Mouse (Mus musculus): Measurements from ENCODE around the gene Tmem256.

Tmem256 gene

DNA sequence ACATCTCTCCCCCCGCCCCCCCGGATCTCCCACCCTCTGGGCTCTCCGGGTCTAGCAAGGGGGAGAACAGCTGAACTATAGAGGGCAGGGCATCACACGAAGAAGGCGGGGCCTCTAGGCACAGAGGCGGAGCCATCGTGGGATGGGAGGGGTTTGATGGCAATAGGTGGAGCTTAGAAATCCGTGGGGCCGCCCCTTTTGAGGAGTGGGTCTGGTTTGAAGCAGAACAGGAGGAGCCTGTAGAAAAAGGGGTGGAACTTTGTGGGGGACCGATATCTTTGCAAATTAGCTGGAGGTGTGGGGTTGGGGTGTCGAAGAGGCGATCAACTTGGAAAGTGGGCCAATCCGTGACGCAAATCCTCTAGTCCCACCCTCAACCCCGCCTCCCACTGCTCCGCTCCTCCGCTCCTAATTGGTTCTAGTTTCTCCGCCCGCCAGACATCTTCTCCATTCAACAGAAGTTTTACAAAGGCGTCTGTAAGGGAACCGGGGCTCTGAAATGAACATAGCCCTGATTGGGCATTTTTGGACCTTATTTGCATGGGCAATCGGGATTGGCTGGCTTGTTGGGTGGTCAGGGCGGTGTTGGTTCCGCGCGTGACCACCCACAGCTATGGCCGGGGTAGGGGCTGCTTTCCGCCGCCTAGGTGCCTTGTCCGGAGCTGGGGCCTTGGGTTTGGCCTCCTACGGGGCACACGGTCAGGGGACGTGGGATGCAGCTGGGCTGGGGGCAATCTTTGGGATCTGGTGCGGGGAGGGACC lies at the start of gene Tmem256:
Gene Tmem256 (plus strand): TSS at position 563 of the 762 bp plus-strand sequence.
- DNase-seq (ENCODE audit: low read depth), result peak; percentile 98

DNA sequence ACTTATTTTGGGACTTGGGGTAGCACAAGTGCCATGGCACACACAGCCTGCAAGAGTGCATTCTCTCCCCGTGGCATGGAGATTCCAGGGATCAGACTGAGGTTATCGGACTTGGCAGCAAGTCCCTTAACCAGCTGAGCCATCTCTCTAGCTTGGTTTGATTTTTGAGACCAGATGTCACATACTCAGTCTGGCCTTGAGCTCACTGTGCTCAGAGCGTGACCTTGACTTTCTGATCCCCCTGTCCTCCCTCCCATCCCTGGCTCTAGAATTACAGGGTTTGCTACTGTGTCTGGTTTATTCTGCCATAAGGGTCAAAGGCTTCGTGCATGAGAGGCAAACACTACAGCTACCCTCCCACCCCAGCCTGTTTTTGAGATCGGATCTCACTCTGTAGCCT lies 48.9 kb upstream of the Tmem256 start:
- DNase-seq (ENCODE audit: low read depth), result no peak

DNA sequence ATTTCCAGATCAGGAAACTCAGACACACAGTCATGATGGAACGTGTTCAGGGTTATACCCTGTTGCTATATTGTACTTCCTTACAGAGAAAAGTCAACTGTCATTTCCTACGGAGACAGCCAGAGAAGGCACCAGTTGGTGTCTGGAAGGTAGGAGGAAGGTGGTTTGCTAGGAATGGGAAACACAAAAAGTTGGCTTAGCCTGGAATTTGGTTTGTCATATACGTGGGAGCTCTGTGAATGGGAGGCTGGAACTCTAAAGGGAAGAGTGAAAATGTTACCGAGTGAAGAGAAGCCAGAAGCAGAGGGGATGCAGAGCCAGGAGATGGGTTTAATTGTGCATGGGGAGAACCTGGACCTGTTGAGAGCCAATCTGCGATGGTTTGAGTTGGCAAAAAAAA lies 46.9 kb upstream of the Tmem256 start:
- no peak for DNase-seq (ENCODE audit: low read depth)

DNA sequence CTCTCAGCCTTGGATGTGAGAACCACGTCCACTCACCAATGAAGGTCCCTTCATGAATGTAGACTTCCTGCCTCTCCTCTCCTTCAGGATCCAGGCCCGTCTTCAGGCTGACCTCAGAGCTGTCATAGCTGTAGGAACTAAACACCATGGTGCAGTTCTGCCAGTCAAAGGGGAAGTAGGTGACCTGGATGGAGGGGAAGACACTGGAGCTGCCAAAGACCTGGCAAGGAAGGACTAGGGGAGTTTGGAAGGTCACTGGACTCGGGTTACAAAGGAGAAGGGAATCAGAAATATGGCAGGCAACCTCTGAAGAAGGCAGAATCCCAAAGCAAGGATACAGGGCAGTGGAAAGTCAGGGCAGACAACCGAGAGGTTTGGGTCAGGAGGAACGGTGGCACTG lies 44.9 kb upstream of the Tmem256 start:
- DNase-seq (ENCODE audit: low read depth), result no peak

DNA sequence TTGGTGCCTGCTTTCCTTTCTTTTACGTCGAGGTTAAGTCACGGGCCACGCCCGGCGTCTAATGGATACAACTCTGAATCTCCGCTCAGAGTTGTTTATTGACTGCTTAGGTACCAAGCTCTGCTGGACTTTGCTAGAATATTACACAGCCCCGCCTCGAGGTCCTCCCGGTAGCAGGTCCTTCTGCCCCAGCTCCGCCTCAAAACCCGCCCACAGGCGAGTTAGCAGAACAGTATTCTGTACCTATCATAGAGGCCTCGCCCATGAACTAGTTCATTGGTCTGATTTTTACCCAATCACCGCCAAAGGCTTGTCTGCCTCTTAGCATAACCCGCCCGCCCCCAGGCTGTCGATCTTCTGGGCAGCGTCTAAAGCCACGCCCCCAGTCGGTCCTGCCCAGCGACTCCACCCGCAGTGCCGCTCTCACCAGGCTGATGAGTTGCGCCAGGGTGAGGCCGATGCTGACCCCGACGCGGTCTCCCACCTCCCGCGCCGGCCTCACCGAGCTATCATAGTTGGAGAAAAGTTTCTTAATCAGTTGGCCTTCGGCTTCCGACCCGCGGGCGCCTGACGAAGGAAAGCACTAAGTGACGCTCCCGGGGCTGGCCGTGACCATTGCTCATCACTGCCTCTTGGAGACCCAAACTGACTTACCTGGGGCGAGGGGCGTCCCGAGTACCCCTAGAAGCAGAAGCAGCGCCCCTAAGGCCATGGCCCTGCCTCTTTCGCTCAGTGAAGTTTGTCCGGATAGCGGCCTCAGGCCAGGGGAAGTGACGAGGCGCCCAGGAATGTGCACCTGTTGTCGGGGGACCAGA lies 42.9 kb upstream of the Tmem256 start, which contains the start of gene Chrnb1:
Gene Chrnb1 (minus strand): TSS at position 776 of the 815 bp plus-strand sequence.
- peak; percentile 89 for DNase-seq (ENCODE audit: low read depth)

DNA sequence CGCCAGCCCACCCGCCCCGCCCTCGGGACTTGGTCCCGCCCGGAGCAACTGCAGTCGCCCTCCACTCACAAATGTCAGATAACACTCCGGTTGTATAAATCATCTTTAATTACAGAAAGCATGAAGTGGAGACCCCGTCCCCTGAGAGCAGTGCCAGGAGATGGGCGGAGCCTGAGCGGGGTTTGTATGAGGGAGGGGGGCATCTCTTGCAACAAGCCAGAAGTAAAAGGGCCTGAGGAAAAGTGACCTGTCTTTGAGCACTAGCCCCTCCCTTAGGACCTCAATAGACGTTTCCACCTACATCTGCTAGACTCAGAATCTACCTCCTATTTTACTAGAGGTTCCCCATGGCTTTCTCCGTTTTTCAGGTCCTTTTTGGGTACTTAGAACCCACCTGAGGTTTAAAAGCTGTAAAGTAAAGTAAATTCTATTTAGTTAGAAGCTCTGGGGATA lies 42.3 kb upstream of the Tmem256 start:
- no peak for DNase-seq (ENCODE audit: low read depth)

DNA sequence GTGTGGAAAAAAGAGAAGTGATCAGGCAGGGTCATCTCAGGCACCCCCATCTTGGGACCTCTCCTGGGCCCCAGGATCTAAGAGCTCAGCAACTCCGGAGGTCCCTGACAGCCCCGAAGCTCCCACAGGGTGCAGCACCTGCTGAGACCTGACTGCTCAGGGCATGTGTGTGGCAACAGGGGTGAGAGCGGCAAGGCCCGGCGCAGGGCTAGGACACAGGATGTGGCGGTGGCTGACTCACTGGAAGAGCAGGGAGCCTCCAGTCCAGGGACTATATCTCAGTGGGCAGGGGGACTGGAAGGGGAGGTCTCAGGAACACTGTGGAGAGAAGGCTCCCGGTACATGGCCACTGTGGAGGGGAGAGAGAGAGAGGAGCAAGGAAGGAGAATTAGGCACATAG lies 40.4 kb upstream of the Tmem256 start:
- DNase-seq (ENCODE audit: low read depth), result no peak

DNA sequence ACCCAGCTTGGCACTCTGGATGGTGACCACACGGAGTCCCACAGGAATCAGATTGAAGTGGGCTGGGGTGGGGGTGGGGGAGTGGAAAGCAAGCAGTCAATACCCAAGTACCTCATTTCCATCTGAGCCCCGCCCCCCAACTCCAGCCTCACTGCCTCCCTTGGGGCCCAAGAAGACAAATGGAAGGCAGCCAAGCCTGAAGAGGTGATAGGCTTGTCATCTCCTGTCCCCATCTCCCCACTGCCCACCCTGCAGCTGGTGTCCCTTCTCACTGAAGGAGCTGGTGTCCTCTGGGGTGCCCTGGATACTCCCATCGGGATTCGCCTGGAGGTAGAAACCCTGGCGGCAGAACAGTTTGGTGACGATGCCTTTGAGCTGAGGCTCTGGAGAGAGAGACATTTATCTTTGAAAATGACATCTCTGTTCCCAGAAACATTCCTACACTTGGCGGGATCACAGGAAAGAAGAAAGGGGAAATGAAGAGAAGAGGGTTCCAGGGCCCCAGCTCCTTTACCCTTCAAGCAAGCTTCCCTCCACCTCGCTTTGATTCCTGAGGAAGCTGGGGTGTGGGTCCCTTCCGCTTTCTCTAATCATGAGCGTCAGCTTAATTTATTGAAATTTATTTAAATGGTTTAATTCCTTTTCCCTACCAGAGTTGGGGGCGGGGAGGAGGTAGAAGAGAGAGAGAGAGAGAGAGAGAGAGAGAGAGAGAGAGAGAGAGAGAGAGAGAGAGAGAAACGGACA lies 38.7 kb upstream of the Tmem256 start:
- DNase-seq (ENCODE audit: low read depth), result no peak

DNA sequence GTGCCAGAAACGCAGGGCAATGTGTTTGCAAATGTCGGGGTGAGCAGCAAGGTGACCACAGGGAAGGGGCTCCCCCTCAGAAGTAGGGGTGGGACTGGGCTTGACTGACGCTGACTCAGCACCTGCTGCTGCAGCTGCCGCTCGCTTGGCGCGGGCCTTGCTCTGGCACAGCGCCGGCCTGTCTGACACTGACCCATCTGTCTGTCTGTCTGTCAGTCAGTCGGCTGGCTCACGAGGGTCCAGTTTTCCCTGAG lies 38.2 kb upstream of the Tmem256 start:
- no peak for DNase-seq (ENCODE audit: low read depth)

DNA sequence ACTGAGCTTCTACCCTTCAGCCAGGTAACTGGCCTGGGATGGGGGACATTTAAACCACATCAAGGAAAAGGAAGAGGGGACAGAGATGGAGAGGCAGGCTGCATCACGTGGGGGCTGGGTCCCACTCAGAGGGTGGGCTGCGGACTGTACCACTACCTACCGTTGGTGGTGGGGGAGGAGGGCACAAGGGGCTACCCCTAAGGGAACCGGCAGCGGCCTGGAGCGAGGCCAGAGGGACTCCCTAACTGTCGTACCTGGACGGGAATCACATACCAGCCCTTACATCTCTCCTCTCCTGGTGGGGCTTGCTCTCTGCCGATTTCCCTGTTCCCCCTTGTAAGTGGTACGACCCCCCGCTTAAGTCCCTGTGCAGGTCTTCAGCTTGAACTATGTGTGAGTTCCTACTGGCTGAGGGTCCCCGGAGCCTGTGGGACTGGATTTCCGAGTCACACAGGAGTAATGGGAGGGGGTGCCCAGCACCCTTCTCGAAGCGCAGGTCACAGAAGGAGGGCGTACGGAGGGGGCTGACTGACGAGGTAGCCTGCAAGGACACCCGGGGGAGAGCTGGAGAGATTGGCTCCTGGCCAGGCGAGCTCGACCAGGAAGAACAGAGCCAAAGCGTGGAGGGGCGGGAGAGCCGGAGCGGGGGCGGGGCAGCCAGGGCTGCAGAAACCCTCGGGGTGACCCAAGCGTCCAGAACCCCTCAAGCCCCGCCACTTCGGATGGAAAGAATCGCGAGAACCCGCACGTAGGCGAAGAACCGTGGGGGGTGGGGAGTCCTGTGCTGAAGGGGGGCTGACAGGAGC lies 37.7 kb upstream of the Tmem256 start:
- DNase-seq (ENCODE audit: low read depth), result no peak

DNA sequence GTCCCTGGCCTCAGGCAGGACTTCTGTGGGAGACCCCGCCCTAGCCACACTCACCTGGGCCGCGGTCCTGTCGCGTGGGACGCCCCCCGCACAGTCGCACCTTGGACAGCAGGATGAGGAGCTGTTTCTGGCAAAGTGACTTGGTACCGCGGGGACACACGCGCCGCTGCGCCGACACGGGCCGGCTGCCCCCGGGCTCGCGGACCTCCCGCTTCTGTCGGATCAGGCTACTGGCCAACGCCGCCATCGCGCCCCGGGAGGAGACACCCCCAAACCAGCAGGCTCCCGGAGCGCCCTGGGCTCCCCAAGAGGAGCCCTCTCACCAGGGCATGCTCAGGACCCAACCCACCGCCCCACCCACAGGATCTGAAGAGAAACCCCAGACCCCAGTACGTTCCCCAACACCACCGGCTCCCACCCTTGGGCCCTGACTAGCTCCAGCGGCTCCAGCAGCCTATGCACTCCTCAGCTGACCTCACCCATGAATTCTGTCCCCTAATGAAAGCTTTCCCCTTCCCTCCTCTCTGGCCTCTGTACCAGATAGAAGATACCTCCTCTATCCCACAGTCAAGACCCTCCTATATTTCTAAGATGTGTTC lies 36.8 kb upstream of the Tmem256 start, which contains the start of gene Fgf11:
Gene Fgf11 (minus strand): TSS at position 479 of the 599 bp plus-strand sequence.
- DNase-seq (ENCODE audit: low read depth), result no peak

DNA sequence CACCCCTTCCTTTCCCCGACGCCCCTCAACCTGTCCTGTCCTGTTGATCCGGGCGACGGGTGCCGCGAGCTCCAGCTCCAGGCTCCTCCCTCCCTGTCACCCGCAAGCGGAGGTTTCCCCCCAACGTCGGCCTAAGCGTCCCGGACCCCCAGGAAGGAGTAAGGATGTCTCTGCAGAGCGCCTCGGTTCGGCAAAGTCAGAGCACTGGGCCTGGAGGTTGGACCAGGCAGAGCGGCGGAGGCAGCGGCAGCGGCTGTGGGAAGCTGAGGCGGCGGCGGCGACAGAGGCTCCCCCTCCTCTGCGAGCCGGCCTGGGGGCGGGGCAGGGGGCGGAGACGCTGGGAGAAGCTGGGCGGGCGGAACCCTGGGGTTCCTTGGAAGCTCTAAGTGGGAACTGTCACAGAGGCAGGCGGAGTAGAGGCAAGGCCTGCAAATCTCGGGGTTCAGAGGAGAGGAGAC lies 35.6 kb upstream of the Tmem256 start:
- no peak for DNase-seq (ENCODE audit: low read depth)

DNA sequence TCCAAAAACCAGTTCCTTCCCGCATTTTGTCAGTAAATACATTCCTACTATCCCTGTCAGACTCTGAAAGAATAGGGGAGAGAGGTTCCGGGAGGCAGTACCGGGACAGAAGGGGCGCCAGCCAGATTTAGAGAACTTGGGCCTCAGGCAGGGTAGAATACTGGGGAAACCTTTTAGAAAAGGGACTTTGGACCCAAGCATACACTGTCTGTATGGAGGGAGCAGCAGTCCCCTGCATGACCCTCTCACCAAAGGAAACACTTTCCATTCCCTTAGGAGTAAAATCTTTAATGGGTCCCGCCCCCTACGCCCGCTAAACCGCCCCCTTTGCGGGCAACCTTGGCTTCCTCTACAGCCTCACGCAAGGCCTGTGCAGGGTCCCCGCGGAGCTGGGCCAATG lies 35.0 kb upstream of the Tmem256 start:
- DNase-seq (ENCODE audit: low read depth), result no peak

DNA sequence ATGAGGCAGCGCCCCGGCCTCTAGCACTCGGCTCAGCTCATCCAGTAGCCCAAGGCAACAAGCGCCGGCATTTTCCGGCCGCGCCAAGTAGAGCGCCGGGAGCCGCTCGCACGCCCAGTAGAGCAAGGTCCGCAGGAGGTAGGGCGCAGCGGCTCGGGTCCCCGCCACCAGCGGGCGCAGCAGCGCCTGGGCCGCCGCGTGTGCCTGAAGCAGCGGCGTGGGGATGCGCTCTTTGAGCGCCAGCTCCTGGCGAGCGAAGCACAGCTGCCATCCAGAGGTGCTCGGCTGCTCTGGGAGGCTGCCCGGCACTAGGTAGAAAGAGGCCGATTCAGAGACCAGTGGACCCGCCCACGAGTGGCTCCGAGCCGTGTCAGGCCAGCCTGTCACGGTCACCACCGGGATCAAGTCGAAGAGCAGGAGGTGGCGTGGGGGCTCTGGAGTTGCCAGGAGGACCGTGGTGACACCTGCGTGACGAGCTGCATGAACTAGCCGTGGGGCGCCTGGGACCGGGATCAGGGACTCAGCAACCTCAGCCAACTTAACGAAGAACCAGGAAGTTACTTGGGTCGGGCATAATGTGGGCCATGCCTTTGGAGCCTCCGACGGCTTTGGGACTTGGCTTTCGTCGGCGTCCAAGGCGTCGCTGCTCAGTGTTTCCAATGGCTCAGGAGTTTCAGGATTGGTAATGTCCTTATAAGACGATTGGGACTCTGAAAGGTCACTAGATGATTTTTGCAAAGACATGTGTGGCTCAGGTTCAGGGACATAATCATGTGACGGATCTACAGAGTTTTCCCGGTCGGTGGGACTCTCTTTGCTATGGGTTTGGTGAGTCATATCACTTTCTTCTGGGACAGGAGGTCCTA lies 34.3 kb upstream of the Tmem256 start:
- peak; percentile 56 for DNase-seq (ENCODE audit: low read depth)

DNA sequence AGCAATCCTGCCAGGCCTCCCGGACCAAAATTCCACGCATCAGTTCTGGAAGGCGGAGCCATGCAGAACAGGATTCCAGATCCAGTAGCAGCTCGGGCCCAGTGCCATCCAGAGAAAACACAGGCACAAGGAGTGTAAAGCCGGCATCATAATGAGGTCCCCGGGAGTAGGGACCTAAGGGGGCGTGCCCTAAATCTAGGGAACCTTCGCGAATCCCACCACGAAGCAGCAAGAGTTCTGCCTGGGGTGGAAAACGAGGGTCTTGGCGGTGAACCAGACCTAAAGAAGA lies 33.7 kb upstream of the Tmem256 start:
- DNase-seq (ENCODE audit: low read depth), result no peak

DNA sequence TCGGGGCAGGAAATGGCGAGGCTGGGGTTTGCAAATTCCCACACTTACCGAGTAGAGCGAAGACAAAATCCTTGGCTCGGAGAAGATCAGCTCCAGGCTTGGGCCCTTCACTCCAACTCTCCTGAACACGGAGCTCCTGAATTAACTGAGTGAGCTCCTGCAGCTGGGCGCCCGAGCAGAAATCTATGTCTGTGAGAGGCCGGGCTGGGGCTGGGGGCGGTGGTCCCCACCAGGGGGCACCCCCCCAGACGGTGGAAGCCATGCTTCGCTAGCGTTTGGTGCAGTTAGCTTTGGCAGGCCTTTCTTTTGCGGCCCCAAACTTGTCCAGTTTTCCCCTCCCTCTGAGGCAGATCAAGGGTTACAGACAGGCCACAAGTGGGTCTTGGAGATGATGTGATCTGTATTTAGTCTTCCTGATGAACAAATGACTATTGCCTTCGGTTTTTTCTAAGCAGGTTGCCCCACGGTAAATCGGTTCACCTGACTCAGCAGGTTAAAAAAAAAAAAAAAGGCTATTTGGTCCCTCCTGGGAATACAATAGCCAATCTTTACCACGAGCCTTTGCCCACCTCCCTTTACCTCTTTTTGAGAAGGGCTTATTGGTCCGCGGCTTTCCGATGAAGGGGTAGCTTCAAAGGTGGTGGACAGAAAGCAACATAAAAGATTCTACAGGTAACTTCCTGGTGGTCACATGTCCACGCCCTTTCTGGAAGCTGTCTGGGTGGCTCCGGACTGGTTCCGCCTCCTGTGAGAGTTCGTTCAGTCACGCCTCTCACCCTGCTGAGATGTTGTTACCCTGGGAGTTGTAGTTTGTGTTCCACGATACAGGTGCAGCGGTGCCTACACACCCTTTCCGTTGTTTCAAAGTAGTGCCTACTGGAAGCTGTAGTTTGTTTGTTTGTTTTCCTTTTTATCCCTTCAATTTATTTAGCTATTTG lies 33.1 kb upstream of the Tmem256 start, which contains the start of gene Tmem102:
Gene Tmem102 (minus strand): TSS at position 653 of the 938 bp plus-strand sequence.
- DNase-seq (ENCODE audit: low read depth), result no peak

DNA sequence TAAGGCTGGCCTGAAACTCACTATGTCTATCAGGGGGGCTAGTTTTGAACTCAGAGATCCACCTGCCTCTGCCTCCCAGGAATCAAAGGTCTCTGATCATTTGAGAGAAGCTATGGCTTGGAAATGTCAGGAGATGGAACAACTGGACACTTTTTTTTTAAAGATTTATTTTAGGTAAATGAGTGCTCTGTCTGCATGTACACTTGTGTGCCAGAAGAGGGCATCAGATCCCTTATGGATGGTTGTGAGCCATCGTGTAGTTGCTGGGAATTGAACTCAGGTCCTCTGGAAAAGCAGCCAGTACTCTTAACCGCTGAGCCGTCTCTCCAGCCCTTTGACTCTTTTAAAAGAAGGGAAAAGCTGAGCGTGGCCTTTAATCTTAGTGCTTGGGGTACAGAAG lies 31.9 kb upstream of the Tmem256 start:
- no peak for DNase-seq (ENCODE audit: low read depth)

DNA sequence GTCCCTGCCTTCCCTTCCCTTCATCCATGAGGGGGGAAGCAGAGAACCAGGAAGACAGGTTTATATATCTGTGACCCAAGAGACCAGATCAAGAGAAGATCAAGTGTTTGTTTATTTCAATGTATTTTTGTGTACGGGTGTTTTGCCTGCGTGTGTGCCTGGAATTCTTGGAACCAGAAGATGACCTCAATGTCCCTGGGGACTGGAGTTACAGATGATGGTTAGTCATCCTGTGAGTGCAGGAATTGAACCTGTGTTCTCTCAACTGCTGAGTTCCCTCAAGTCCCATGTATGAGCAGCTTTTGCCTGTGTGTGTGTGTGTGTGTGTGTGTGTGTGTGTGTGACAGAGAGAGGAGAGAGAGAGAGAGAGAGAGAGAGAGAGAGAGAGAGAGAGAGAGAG lies 30.7 kb upstream of the Tmem256 start:
- no peak for DNase-seq (ENCODE audit: low read depth)

DNA sequence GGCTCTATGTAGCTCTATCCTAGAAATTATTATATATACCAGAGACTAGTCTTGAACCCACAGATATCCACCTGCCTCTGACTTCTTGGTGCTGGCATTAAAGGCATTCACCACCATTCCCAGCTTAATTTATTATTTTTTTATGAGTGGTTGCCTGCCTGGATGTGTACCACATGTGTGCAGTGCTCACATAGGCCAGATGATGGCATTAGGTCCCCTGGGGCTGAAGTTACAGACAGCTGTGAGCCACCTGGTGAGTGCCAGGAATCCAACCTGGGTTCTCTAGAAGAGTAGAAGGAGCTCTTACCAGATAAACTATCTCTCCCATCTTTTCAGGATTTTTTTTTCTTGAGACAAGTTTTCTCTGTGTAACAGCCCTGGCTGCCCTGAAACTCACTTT lies 28.0 kb upstream of the Tmem256 start:
- DNase-seq (ENCODE audit: low read depth), result no peak

All from c-Kit-positive CD71-negative TER-119-negative erythroid progenitor cells, embryonic 14.5 days (primary cell).